Mouse (Mus musculus) lung, embryonic 14.5 days (tissue): ENCODE data around the gene Anapc15. TPM values are rescaled to one million over a fixed set of nuclear protein-coding genes. Genes with fewer than 3 reads are reported as not detected.

Experiments
- ATAC-seq: fragments of 200-750 bp; cut with Nextera tagmentation; 2 replicates; pipeline ENCODE4 v1.8.0; 2017; ENCODE audit warnings: mild to moderate bottlenecking, moderate TSS enrichment, moderate library complexity; ENCODE audit not compliant: insufficient read depth
- DNase-seq: peaks from one replicate; pipeline ENCODE4 v3.0.0-alpha.2; 2015
- H3K27ac ChIP-seq: fragments of 300-500 bp; sonication (generic); 2 replicates; pipeline ENCODE4 v1.5.1; 2014; ENCODE audit warnings: low read depth, mild to moderate bottlenecking, moderate library complexity
- H3K27me3 ChIP-seq: fragments of 300-500 bp; sonication (generic); 2 replicates; pipeline ENCODE4 v1.6.1; 2014; ENCODE audit warnings: low read length, control low read depth; ENCODE audit not compliant: insufficient read depth
- H3K36me3 ChIP-seq: fragments of 300-500 bp; sonication (generic); 2 replicates; pipeline ENCODE4 v1.6.1; 2014; ENCODE audit warnings: control low read depth; ENCODE audit not compliant: insufficient read depth
- H3K4me1 ChIP-seq: fragments of 300-500 bp; sonication (generic); 2 replicates; pipeline ENCODE4 v1.6.1; 2014; ENCODE audit warnings: antibody characterized with exemption, control low read depth; ENCODE audit not compliant: insufficient read depth
- H3K4me2 ChIP-seq: fragments of 300-500 bp; sonication (generic); 2 replicates; pipeline ENCODE4 v1.6.1; 2014; ENCODE audit warnings: mild to moderate bottlenecking
- H3K4me3 ChIP-seq: fragments of 300-500 bp; sonication (generic); 2 replicates; pipeline ENCODE4 v1.5.1; 2014; ENCODE audit warnings: low read depth, low read length
- H3K9ac ChIP-seq: fragments of 300-500 bp; sonication (generic); 2 replicates; pipeline ENCODE4 v1.6.1; 2014
- H3K9me3 ChIP-seq: fragments of 300-500 bp; sonication (generic); 2 replicates; pipeline ENCODE4 v1.6.1; 2016; ENCODE audit warnings: low read depth, low read length, control low read depth
- CTCF ChIP-seq: IDR thresholded peaks from 2 replicates; pipeline ENCODE4 v1.5.1; 2016; ENCODE audit warnings: antibody characterized with exemption, low read depth
- WGBS: fragments of 180-500 bp; shearing (Covaris S2); extraction: QIAGEN DNeasy Blood & Tissue Kit; methylation state at CpG from one replicate; pipeline ENCODE4 v1.1.7; 2014; 5-methylcytosine and 5-hydroxymethylcytosine counted together
- polyA plus RNA-seq: library from polyadenylated mRNA; unstranded; fragments of >200 nt; fragmentation: Nextera tagmentation; extraction: Ambion mirVana; gene quantifications from 2 replicates; pipeline ENCODE4 v1.2.1, GENCODE M21; 2014

The Anapc15 gene
- polyA plus RNA-seq, 1 experiment from 2014 or later: 90.4 TPM

- no peak for ATAC-seq
- Histone ChIP-seq H3K4me1 (no peaks in the 10 kb centered on the region), H3K36me3 (no peaks in the 10 kb centered on the region), H3K4me3 (no peak overlapping the region), H3K27me3 (no peaks in the 10 kb centered on the region), H3K9me3 (no peaks in the 10 kb centered on the region), H3K9ac (no peak overlapping the region), H3K4me2 (no peak overlapping the region), H3K27ac (no peak overlapping the region)
- 66% methylated on average over 4 of the region's 4 CpGs for WGBS
- no peak for DNase-seq
- TF ChIP-seq CTCF: no peak
Observed at GRCm38 (mm10) chr7:101880855-101881254, 17.3 kb downstream of the Anapc15 start.

- Histone ChIP-seq H3K4me1 (no peaks in the 10 kb centered on the region), H3K27ac (no peak overlapping the region), H3K4me2 (no peak overlapping the region), H3K36me3 (no peaks in the 10 kb centered on the region), H3K9me3 (no peaks in the 10 kb centered on the region), H3K4me3 (no peak overlapping the region), H3K27me3 (no peaks in the 10 kb centered on the region), H3K9ac (no peak overlapping the region; the same call in 1 of the 2 replicates)
- ATAC-seq: no peak
- 63% methylated on average over 9 of the region's 9 CpGs for WGBS
- no peak for TF ChIP-seq CTCF
- no peak for DNase-seq
Observed at GRCm38 (mm10) chr7:101882413-101883154, 19.1 kb downstream of the Anapc15 start.

- Histone ChIP-seq H3K4me2 (no peak overlapping the region), H3K4me1 (no peaks in the 10 kb centered on the region), H3K27me3 (no peaks in the 10 kb centered on the region), H3K27ac (no peak overlapping the region), H3K9ac (no peak overlapping the region), H3K4me3 (no peak overlapping the region), H3K36me3 (no peaks in the 10 kb centered on the region), H3K9me3 (no peaks in the 10 kb centered on the region)
- DNase-seq (no peak), ATAC-seq (no peak)
- WGBS: 95% methylated on average over 4 of the region's 4 CpGs
- no peak for TF ChIP-seq CTCF
Observed at GRCm38 (mm10) chr7:101884160-101884559, 20.6 kb downstream of the Anapc15 start.

GRCm38 (mm10) chr7:101886274-101886673 is 22.8 kb downstream of the Anapc15 start:
- H3K36me3 ChIP-seq: no peaks in the 10 kb centered on the region
- H3K27me3 ChIP-seq: no peaks in the 10 kb centered on the region
- no peaks in the 10 kb centered on the region for H3K4me1 ChIP-seq
- DNase-seq (no peak), ATAC-seq (no peak)
- WGBS: 80% methylated on average over 6 of the region's 6 CpGs
- no peak for TF ChIP-seq CTCF
- no peak overlapping the region for H3K4me2 ChIP-seq
- no peak overlapping the region for H3K27ac ChIP-seq
- no peaks in the 10 kb centered on the region for H3K9me3 ChIP-seq
- H3K4me3 ChIP-seq: no peak overlapping the region
- H3K9ac ChIP-seq: no peak overlapping the region

- 73% methylated on average over 4 of the region's 4 CpGs for WGBS
- Histone ChIP-seq H3K27me3 (no peaks in the 10 kb centered on the region), H3K4me1 (no peaks in the 10 kb centered on the region), H3K4me2 (no peak overlapping the region), H3K9ac (no peak overlapping the region), H3K4me3 (no peak overlapping the region), H3K9me3 (no peaks in the 10 kb centered on the region), H3K36me3 (no peaks in the 10 kb centered on the region), H3K27ac (no peak overlapping the region)
- DNase-seq: no peak
- ATAC-seq: no peak
- TF ChIP-seq CTCF: no peak
Observed at GRCm38 (mm10) chr7:101888460-101888859, 24.9 kb downstream of the Anapc15 start.

GRCm38 (mm10) chr7:101895695-101896094 is 32.2 kb downstream of the Anapc15 start:
- Histone ChIP-seq H3K9ac (peak overlapping the region; percentile 33; the same call in 1 of the 2 replicates), H3K27me3 (no peaks in the 10 kb centered on the region), H3K4me2 (peak overlapping the region; percentile 66), H3K4me1 (no peaks in the 10 kb centered on the region; the same call in 1 of the 2 replicates), H3K27ac (no peak overlapping the region), H3K9me3 (no peaks in the 10 kb centered on the region), H3K36me3 (peaks cover 6% of the 10 kb centered on the region; the same call in 1 of the 2 replicates), H3K4me3 (peak overlapping the region; percentile 56)
- WGBS: 30% methylated on average over 9 of the region's 9 CpGs
- DNase-seq (peak; percentile 28), ATAC-seq (no peak)
- no peak for TF ChIP-seq CTCF

GRCm38 (mm10) chr7:101896104-101897066 is 32.9 kb downstream of the Anapc15 start:
- ATAC-seq (peak; percentile 98), DNase-seq (peak; percentile 99)
- no peaks in the 10 kb centered on the region for H3K9me3 ChIP-seq
- peak overlapping the region; percentile 66 for H3K4me2 ChIP-seq
- peak overlapping the region; percentile 65 for H3K9ac ChIP-seq
- H3K4me3 ChIP-seq: peak overlapping the region; percentile 56
- no peaks in the 10 kb centered on the region; the same call in 1 of the 2 replicates for H3K4me1 ChIP-seq
- under 1% methylated on average over 57 of the region's 57 CpGs for WGBS
- H3K27me3 ChIP-seq: no peaks in the 10 kb centered on the region
- TF ChIP-seq CTCF: no peak
- H3K27ac ChIP-seq: peak overlapping the region; percentile 94
- peaks cover 6% of the 10 kb centered on the region; the same call in 1 of the 2 replicates for H3K36me3 ChIP-seq
